ENCODE assay signal across 8 mouse cellular contexts in the genomic region with DNA sequence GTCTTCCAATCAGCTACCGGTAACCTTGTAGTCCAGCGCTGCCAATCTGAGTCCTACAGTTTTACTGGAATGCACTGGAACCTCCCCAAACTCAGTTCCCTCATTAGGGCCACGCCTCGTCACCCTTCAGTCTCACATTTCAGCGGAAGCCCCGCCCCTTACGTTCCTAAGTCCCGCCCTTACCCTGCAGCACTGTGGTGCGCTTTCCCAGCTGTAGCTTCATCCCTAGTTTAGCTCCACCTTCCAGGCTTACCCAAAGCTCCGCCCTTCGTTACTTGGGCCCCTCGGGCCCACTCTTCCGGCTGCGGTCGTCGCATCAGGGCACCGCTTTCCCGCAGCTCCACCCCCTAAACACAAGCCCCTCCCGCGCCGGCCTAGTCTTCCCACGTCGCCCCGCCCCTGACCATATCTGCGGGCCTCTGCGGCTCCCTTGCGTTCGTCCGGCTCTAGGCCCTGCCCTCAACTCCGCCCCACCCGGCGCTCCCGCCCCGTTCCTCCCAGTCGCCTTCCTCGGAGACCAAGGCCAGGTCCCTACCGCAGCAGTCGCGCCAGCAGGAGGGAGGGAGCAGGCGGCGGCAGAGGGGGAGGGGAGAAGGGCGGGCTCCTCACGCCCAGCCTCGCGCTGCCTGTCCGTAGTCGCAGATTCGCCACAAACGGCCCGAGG. TPM values are rescaled to one million over a fixed set of nuclear protein-coding genes. Genes with fewer than 3 reads are reported as not detected.
DNase-seq lines count a peak whose midpoint lies in the region; ATAC-seq and TF ChIP-seq lines count a peak whose summit lies in the region.

No protein-coding gene starts in this region.

- peak overlapping the region; percentile 77 for H3K27ac ChIP-seq in CH12.LX (ENCODE audit: insufficient read depth, low read depth)
- H3K27ac ChIP-seq in forebrain, embryonic 11.5 days (ENCODE audit: low read depth, low read length): peak overlapping the region; percentile 97
- H3K27ac ChIP-seq in heart, embryonic 16.5 days (ENCODE audit: low read length): peak overlapping the region; percentile 99
- H3K27ac ChIP-seq in liver, embryonic 15.5 days (replicated peaks): peak overlapping the region; percentile 98
- H3K27ac ChIP-seq in neural tube, embryonic 12.5 days: peak overlapping the region; percentile 98

- TF ChIP-seq POLR2A in CH12.LX (IDR thresholded peaks at IDR 0.05; ENCODE audit: low read depth, low read length): peak; percentile 62

- peak overlapping the region; percentile 90 for H3K9ac ChIP-seq in CH12.LX (ENCODE audit: insufficient read depth, low read depth)
- H3K9ac ChIP-seq in forebrain, embryonic 11.5 days (ENCODE audit: low read length): peak overlapping the region; percentile 94
- peak overlapping the region; percentile 98 for H3K9ac ChIP-seq in heart, embryonic 16.5 days (ENCODE audit: low read length)
- peak overlapping the region; percentile 99 for H3K9ac ChIP-seq in liver, embryonic 15.5 days
- H3K9ac ChIP-seq in neural tube, embryonic 12.5 days: peak overlapping the region; percentile 96

- no peak for TF ChIP-seq EP300 in CH12.LX (IDR thresholded peaks at IDR 0.05; ENCODE audit: low read length)

- no peak for TF ChIP-seq RAD21 in CH12.LX (IDR thresholded peaks at IDR 0.05; ENCODE audit: low read depth, low read length)

- in situ Hi-C loops in CH12.LX (cut with MboI; ENCODE audit: low pct_ligation_motif_present, low pct_unique_long_range_greater_than_20kb, low sequenced_read_pairs): loop anchor here (10.0 to 25.0 kb wide), 2 partner anchors 262 to 594 kb away; a partner anchor contains a TSS

- DNase-seq in CH12.LX (ENCODE audit: extremely low read depth): peak; percentile 99
- peak; percentile 98 for DNase-seq in c-Kit-positive CD71-positive TER-119-negative erythroid progenitor cells, embryonic 14.5 days (ENCODE audit: low read depth)
- DNase-seq in forebrain, embryonic 11.5 days (ENCODE audit: low spot score): peak; percentile 100
- DNase-seq in kidney, postnatal 36 days: peak; percentile 100
- DNase-seq in telencephalon, adult 2 months (ENCODE audit: low read depth, low spot score): peak; percentile 100

- WGBS in forebrain, embryonic 11.5 days: under 1% methylated on average over 50 of the region's 50 CpGs
- under 1% methylated on average over 45 of the region's 50 CpGs for WGBS in heart, embryonic 16.5 days
- under 1% methylated on average over 50 of the region's 50 CpGs for WGBS in liver, embryonic 15.5 days (ENCODE audit: insufficient replicate concordance)
- under 1% methylated on average over 50 of the region's 50 CpGs for WGBS in neural tube, embryonic 12.5 days

- H3K4me1 ChIP-seq in CH12.LX (ENCODE audit: control insufficient read depth in 1 of 2, insufficient read depth in 2 of 2): peaks cover 10 to 37% of the 10 kb centered on the region in 2 experiments
- peaks cover 6% of the 10 kb centered on the region; the same call in 1 of the 2 replicates for H3K4me1 ChIP-seq in forebrain, embryonic 11.5 days (replicated peaks; ENCODE audit: control insufficient read depth, insufficient read depth, low read length)
- H3K4me1 ChIP-seq in heart, embryonic 16.5 days (ENCODE audit: control insufficient read depth, insufficient read depth, low read length): peaks cover 17% of the 10 kb centered on the region
- H3K4me1 ChIP-seq in liver, embryonic 15.5 days (replicated peaks): peaks cover 31% of the 10 kb centered on the region
- peaks cover 16% of the 10 kb centered on the region for H3K4me1 ChIP-seq in neural tube, embryonic 12.5 days

- peak overlapping the region; percentile 91 to 98 (median 97) for H3K4me3 ChIP-seq in CH12.LX (replicated peaks in 1 of 3; ENCODE audit: low read depth in 2 of 3, low read length in 2 of 3, poor library complexity in 1 of 3)
- H3K4me3 ChIP-seq in forebrain, embryonic 11.5 days (ENCODE audit: low read depth, low read length): peak overlapping the region; percentile 98
- H3K4me3 ChIP-seq in heart, embryonic 16.5 days (ENCODE audit: low read length): peak overlapping the region; percentile 96
- peak overlapping the region; percentile 97 for H3K4me3 ChIP-seq in liver, embryonic 15.5 days (replicated peaks)
- H3K4me3 ChIP-seq in neural tube, embryonic 12.5 days: peak overlapping the region; percentile 95

- H3K9me3 ChIP-seq in CH12.LX (replicated peaks; ENCODE audit: low read length): no peaks in the 10 kb centered on the region
- H3K9me3 ChIP-seq in forebrain, embryonic 11.5 days (ENCODE audit: control insufficient read depth, low read length): no peaks in the 10 kb centered on the region
- H3K9me3 ChIP-seq in heart, embryonic 16.5 days (replicated peaks; ENCODE audit: control insufficient read depth, low read length): no peaks in the 10 kb centered on the region
- no peaks in the 10 kb centered on the region for H3K9me3 ChIP-seq in liver, embryonic 15.5 days (replicated peaks)
- no peaks in the 10 kb centered on the region for H3K9me3 ChIP-seq in neural tube, embryonic 12.5 days

- peaks cover 36% of the 10 kb centered on the region for H3K79me2 ChIP-seq in CH12.LX (replicated peaks; ENCODE audit: control insufficient read depth, extremely low read depth, insufficient read depth, poor library complexity, severe bottlenecking)

- no peak for TF ChIP-seq CTCF in CH12.LX (conservative IDR thresholded peaks at IDR 0.05 in 1 of 2, IDR thresholded peaks at IDR 0.05 in 1 of 2; ENCODE audit: low read depth in 2 of 2, low read length in 2 of 2)

- peak overlapping the region; percentile 95 for H3K4me2 ChIP-seq in CH12.LX (ENCODE audit: insufficient read depth, low read depth, poor library complexity, severe bottlenecking)
- peak overlapping the region; percentile 99 for H3K4me2 ChIP-seq in forebrain, embryonic 11.5 days (ENCODE audit: low read depth, low read length, severe bottlenecking)
- H3K4me2 ChIP-seq in heart, embryonic 16.5 days (ENCODE audit: low read depth, low read length): peak overlapping the region; percentile 94
- H3K4me2 ChIP-seq in liver, embryonic 15.5 days: peak overlapping the region; percentile 86
- peak overlapping the region; percentile 99 for H3K4me2 ChIP-seq in neural tube, embryonic 12.5 days (replicated peaks)

- dilution Hi-C loops in CH12.LX (cut with MboI; ENCODE audit: extremely low pct_ligation_motif_present, extremely low pct_unique_long_range_greater_than_20kb, low sequenced_read_pairs): no loop called here

- H3K36me3 ChIP-seq in CH12.LX (replicated peaks in 1 of 2; ENCODE audit: control insufficient read depth in 1 of 2, insufficient read depth in 1 of 2, low read length in 1 of 2): peaks cover 13 to 21% of the 10 kb centered on the region in 2 experiments
- H3K36me3 ChIP-seq in forebrain, embryonic 11.5 days (ENCODE audit: control insufficient read depth, insufficient read depth, low read length): no peaks in the 10 kb centered on the region; the same call in 1 of the 2 replicates
- H3K36me3 ChIP-seq in heart, embryonic 16.5 days (ENCODE audit: control insufficient read depth, insufficient read depth): peaks cover 8% of the 10 kb centered on the region
- H3K36me3 ChIP-seq in liver, embryonic 15.5 days (replicated peaks): peaks cover 20% of the 10 kb centered on the region
- peaks cover 15% of the 10 kb centered on the region for H3K36me3 ChIP-seq in neural tube, embryonic 12.5 days

- ATAC-seq in forebrain, embryonic 11.5 days (replicated peaks; ENCODE audit: low FRiP score): peak; percentile 98
- peak; percentile 97 for ATAC-seq in heart, embryonic 16.5 days (replicated peaks; ENCODE audit: extremely low read depth, insufficient read depth, low FRiP score)
- ATAC-seq in liver, embryonic 15.5 days (ENCODE audit: insufficient read depth): peak; percentile 97
- peak; percentile 98 for ATAC-seq in neural tube, embryonic 12.5 days (ENCODE audit: low FRiP score, low read depth)

- no peaks in the 10 kb centered on the region for H3K27me3 ChIP-seq in CH12.LX (replicated peaks)
- no peaks in the 10 kb centered on the region for H3K27me3 ChIP-seq in forebrain, embryonic 11.5 days (ENCODE audit: control insufficient read depth, insufficient read depth, low read length)
- no peaks in the 10 kb centered on the region for H3K27me3 ChIP-seq in heart, embryonic 16.5 days (ENCODE audit: control insufficient read depth, insufficient read depth, low read length)
- H3K27me3 ChIP-seq in liver, embryonic 15.5 days: no peaks in the 10 kb centered on the region
- no peaks in the 10 kb centered on the region for H3K27me3 ChIP-seq in neural tube, embryonic 12.5 days (replicated peaks)

RNA-seq across cellular contexts. Expression of a gene that starts 0.5 kb away (rescaled TPM):
- total RNA-seq in CH12.LX (2012; rRNA removed) (24.5 and 26.5 TPM in 2 replicates), CH12.LX (2014; rRNA removed) (13.7 TPM in 2 replicates)
- 26.7 and 28.1 TPM in 2 replicates for polyA plus RNA-seq in CH12.LX (2012; ENCODE audit: insufficient read length, low read depth)
- polyA plus RNA-seq in forebrain, embryonic 11.5 days (2014; fragmentation: Nextera tagmentation; extraction: Ambion mirVana): 31.9 and 35.4 TPM in 2 replicates
- 11.6 and 12.3 TPM in 2 replicates for polyA plus RNA-seq in heart, embryonic 16.5 days (2015; fragmentation: Nextera tagmentation; extraction: Ambion mirVana)
- 7.8 and 10.3 TPM in 2 replicates for polyA plus RNA-seq in liver, embryonic 15.5 days (2015; fragmentation: Nextera tagmentation; extraction: Ambion mirVana)
- polyA plus RNA-seq in neural tube, embryonic 12.5 days (2016; fragmentation: Nextera tagmentation; extraction: Ambion mirVana): 24.9 and 29.9 TPM in 2 replicates

RNA-seq across cellular contexts. Expression of a gene that starts 20.3 kb away (rescaled TPM):
- total RNA-seq in CH12.LX (2012; rRNA removed): 12.5 and 13.8 TPM in 2 replicates
- total RNA-seq in CH12.LX (2014; rRNA removed): 14.4 and 14.5 TPM in 2 replicates
- polyA plus RNA-seq in CH12.LX (2012; ENCODE audit: insufficient read length, low read depth): 19.5 and 20.1 TPM in 2 replicates
- 14.2 and 14.5 TPM in 2 replicates for polyA plus RNA-seq in forebrain, embryonic 11.5 days (2014; fragmentation: Nextera tagmentation; extraction: Ambion mirVana)
- polyA plus RNA-seq in heart, embryonic 16.5 days (2015; fragmentation: Nextera tagmentation; extraction: Ambion mirVana): 8.1 and 9.9 TPM in 2 replicates
- 5.2 and 5.4 TPM in 2 replicates for polyA plus RNA-seq in liver, embryonic 15.5 days (2015; fragmentation: Nextera tagmentation; extraction: Ambion mirVana)
- 12.6 and 14.3 TPM in 2 replicates for polyA plus RNA-seq in neural tube, embryonic 12.5 days (2016; fragmentation: Nextera tagmentation; extraction: Ambion mirVana)

RNA-seq across cellular contexts. Expression of a gene that starts 24.3 kb away (rescaled TPM):
- total RNA-seq in CH12.LX (2012; rRNA removed) (0.25 TPM in 2 replicates), CH12.LX (2014; rRNA removed) (0.19 and 0.28 TPM in 2 replicates)
- polyA plus RNA-seq in CH12.LX (2012; ENCODE audit: insufficient read length, low read depth): 0.27 and 0.49 TPM in 2 replicates
- polyA plus RNA-seq in forebrain, embryonic 11.5 days (2014; fragmentation: Nextera tagmentation; extraction: Ambion mirVana): 0.13 and 0.52 TPM in 2 replicates
- polyA plus RNA-seq in heart, embryonic 16.5 days (2015; fragmentation: Nextera tagmentation; extraction: Ambion mirVana): 0.11 TPM in 1 of 2 replicates, not detected in the other
- polyA plus RNA-seq in liver, embryonic 15.5 days (2015; fragmentation: Nextera tagmentation; extraction: Ambion mirVana): not detected in 2 replicates
- 0.55 and 0.56 TPM in 2 replicates for polyA plus RNA-seq in neural tube, embryonic 12.5 days (2016; fragmentation: Nextera tagmentation; extraction: Ambion mirVana)

RNA-seq across cellular contexts. Expression of a gene that starts 37.3 kb away (rescaled TPM):
- total RNA-seq in CH12.LX (2012; rRNA removed): 4.1 and 5.3 TPM in 2 replicates
- total RNA-seq in CH12.LX (2014; rRNA removed): 0.20 and 0.36 TPM in 2 replicates
- 0.97 and 1.4 TPM in 2 replicates for polyA plus RNA-seq in CH12.LX (2012; ENCODE audit: insufficient read length, low read depth)
- polyA plus RNA-seq in forebrain, embryonic 11.5 days (2014; fragmentation: Nextera tagmentation; extraction: Ambion mirVana): 47.8 and 52.5 TPM in 2 replicates
- polyA plus RNA-seq in heart, embryonic 16.5 days (2015; fragmentation: Nextera tagmentation; extraction: Ambion mirVana): 117 and 122 TPM in 2 replicates
- polyA plus RNA-seq in liver, embryonic 15.5 days (2015; fragmentation: Nextera tagmentation; extraction: Ambion mirVana): 18.2 and 21.1 TPM in 2 replicates
- 61.9 and 63.6 TPM in 2 replicates for polyA plus RNA-seq in neural tube, embryonic 12.5 days (2016; fragmentation: Nextera tagmentation; extraction: Ambion mirVana)

Comparison
In these comparisons a context has a peak if more than half of its experiments do, and no peak if none do; other contexts are left out.
1. Peak in every context shown above with its lines: DNase-seq, ATAC-seq, H3K4me3 ChIP-seq and H3K27ac ChIP-seq.